Mouse (Mus musculus) lung, adult 2 months (tissue): ENCODE measurements at regions not wholly inside any gene's neighbourhood (a gene's known extent, or its start where the extent isn't known, plus 50 kb on each side); places are given as distances from the start of the nearest gene placed in this dataset.

Experiments used
- DNase-seq: peaks from one replicate; pipeline ENCODE4 v3.0.0; 2022
- H3K4me1 ChIP-seq: fragments of 200-500 bp; 2 replicates; pipeline ENCODE4 v1.6.1; 2011; ENCODE audit warnings: low read length; ENCODE audit not compliant: control insufficient read depth, insufficient read depth
- H3K4me3 ChIP-seq: fragments of 200-500 bp; replicated peaks from 2 replicates; pipeline ENCODE3; 2011; ENCODE audit warnings: low read depth, mild to moderate bottlenecking, control low read depth, low read length; ENCODE audit errors: extremely low read depth
- CTCF ChIP-seq: fragments of 200-500 bp; IDR thresholded peaks from 2 replicates; pipeline ENCODE4 v1.5.1; 2011; ENCODE audit warnings: mild to moderate bottlenecking, low read length, control low read depth; ENCODE audit not compliant: insufficient read depth
- POLR2A ChIP-seq: fragments of 200-500 bp; IDR thresholded peaks from 2 replicates; pipeline ENCODE4 v1.6.1; 2011; ENCODE audit warnings: low read depth, mild to moderate bottlenecking, control low read depth, low read length, borderline replicate concordance; ENCODE audit errors: extremely low read depth
- WGBS: fragments of 180-500 bp; shearing (Covaris S2); methylation state at CpG from one replicate; pipeline ENCODE4 v1.1.7; 2018; 5-methylcytosine and 5-hydroxymethylcytosine counted together

DNA sequence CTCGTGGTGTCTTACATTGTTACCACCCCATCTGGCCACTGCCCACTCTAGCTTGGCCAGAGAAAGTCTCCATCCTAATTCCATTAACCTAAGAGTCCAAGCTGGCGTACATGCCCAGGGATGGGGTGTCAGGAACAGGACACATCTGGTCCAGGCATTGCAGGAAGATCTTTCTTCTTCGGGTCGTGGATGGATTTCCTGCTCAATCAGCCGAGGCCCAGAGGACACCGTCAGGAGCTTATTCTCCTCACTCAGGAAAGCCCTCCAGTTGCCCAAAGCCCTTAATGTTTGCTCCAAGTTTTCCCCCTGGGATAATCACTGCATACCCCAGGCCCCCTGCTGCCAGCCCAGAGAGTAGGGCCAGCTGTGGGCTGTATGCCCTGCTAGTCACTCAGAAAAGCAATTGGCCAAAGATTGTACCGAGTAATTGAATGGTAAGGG lies 172.2 kb upstream of the Zfp703 start:
- peaks cover 2% of the 10 kb centered on the region; the same call in 1 of the 2 replicates for H3K4me1 ChIP-seq
- no peak for TF ChIP-seq POLR2A
- no peak for TF ChIP-seq CTCF
- WGBS: 37% methylated on average over 7 of the region's 7 CpGs
- DNase-seq: no peak
- H3K4me3 ChIP-seq: no peak overlapping the region

DNA sequence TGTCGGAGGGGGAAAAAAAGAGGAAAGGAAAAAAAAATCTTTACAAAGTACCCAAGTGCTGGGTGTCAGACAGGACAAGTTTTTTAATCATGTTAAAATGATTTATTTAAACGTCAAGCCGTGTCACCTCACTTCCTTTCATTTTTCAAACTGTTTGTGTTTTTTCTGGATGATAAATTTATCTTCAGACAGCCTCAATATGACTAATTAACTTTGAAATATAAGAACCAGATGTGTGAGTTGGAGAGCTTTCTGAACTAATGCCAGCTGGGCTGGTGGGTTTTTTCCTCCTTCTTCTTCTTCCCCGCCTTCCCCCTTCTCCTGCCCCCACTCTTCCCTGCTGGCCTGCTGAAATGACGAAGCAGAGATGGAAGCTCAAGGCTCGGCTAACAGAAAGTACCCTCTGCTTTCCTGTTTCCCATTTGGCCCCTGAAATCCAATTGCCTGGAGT lies 171.7 kb upstream of the Zfp703 start:
- no peak for DNase-seq
- no peak overlapping the region for H3K4me3 ChIP-seq
- 25% methylated on average over 6 of the region's 6 CpGs for WGBS
- H3K4me1 ChIP-seq: peaks cover 2% of the 10 kb centered on the region; the same call in 1 of the 2 replicates
- no peak for TF ChIP-seq POLR2A
- no peak for TF ChIP-seq CTCF

DNA sequence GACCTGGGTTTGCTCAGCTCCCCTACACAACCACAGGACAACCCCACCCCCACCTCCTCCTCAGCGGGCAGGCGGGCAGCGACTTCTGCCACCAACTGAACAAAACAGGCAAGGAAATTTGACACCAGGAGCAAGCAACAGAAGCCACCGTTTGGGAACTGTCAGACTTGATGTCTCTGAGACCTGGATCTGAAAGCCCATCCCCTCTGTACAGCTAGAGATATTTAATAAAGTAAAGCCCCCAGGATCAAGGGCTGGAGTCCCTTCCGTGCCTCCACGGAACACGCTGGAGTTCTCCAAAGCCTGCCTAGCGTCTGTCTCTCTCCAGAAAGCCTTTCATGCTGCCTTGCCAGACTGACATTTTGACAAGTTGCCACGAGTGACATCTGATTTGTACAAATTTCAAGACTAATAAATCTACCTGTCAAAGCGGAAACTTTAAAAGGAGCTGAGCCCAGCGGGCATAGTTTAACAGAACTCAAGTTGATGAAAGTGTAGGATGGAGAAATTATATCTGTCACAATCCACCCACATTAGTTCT lies 168.9 kb upstream of the Zfp703 start:
- peaks cover 2% of the 10 kb centered on the region; the same call in 1 of the 2 replicates for H3K4me1 ChIP-seq

GRCm38 (mm10) chr8:26808771-26809170 lies 168.4 kb upstream of the Zfp703 start:
- WGBS: 31% methylated on average over 3 of the region's 3 CpGs
- Histone ChIP-seq H3K4me1 (peaks cover 2% of the 10 kb centered on the region; the same call in 1 of the 2 replicates), H3K4me3 (no peak overlapping the region)
- TF ChIP-seq CTCF (no peak), POLR2A (no peak)
- DNase-seq: no peak

More for the DNA sequence above, 168.9 kb upstream of the Zfp703 start:
- DNase-seq: no peak
- no peak overlapping the region for H3K4me3 ChIP-seq
- WGBS: 46% methylated on average over 11 of the region's 11 CpGs
- no peak for TF ChIP-seq CTCF
- no peak for TF ChIP-seq POLR2A

GRCm38 (mm10) chr8:26809943-26810342 lies 167.2 kb upstream of the Zfp703 start:
- H3K4me3 ChIP-seq: no peak overlapping the region
- WGBS: 87% methylated on average over 7 of the region's 7 CpGs
- TF ChIP-seq CTCF: no peak
- TF ChIP-seq POLR2A: no peak
- peaks cover 2% of the 10 kb centered on the region; the same call in 1 of the 2 replicates for H3K4me1 ChIP-seq
- no peak for DNase-seq

- Histone ChIP-seq H3K4me1 (no peaks in the 10 kb centered on the region), H3K4me3 (no peak overlapping the region)
- 59% methylated on average over 12 of the region's 12 CpGs for WGBS
- no peak for DNase-seq
- TF ChIP-seq POLR2A (no peak), CTCF (no peak)
Observed at GRCm38 (mm10) chr8:26811533-26812236, 165.4 kb upstream of the Zfp703 start.

DNA sequence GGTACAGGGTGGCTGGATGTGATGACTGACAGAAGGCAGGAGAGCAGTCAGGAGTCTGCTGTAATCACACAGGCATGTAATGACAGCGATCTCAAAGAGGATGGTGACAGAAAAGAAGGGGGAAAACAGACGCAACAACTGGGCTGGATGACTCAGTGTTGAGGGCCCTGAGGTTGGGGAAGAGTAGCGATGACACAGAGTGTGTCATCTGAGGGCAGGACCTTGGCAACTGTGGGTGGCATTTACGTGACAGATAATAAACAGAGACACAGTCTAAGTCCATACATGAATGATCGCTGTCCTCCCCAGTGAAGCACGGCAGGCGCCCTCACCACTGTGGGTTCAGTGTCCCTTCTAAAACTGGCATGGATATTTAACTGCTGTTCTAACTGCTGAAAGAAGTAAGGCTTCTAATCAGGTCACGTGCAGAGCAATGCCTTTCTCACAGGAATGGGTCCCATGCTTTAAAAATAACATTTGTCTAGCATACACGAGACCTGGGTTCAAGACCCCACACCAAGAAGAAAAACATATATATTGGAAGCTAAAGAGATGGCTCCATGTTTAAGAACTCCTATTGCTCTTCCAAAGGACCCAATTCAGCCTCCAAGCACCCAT lies 163.8 kb upstream of the Zfp703 start:
- no peak overlapping the region for H3K4me3 ChIP-seq
- TF ChIP-seq POLR2A (no peak), CTCF (no peak)
- 63% methylated on average over 9 of the region's 9 CpGs for WGBS
- H3K4me1 ChIP-seq: no peaks in the 10 kb centered on the region
- DNase-seq: no peak

DNA sequence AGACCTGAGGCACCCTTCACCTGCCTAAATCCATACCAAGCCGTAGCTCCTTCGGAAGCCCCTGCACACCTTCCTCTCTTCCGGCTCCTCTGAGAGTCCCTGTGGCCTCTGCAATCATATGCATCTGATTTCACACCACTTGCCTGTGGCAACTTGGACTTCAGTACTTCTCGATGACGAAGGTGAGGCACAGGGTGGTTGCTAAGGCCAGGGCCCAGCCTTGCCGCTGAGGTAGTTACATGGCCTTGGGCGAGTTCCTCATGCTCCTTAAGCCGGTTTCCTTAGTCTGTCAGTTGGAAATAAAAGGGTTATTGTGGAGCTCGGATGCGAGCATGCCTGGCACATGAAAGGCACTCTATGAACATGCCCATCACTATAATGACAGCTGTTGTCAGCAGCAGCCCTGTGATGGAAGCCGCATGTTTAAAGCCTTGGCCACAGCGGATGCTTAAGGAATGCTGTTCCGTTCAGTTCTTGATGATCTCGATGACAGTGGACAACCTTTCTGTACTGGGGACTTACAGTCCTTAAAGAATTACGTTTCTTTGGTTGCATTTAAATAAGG lies 162.0 kb upstream of the Zfp703 start:
- WGBS: 82% methylated on average over 15 of the region's 15 CpGs
- no peaks in the 10 kb centered on the region for H3K4me1 ChIP-seq
- no peak for DNase-seq
- no peak for TF ChIP-seq POLR2A
- no peak for TF ChIP-seq CTCF
- no peak overlapping the region for H3K4me3 ChIP-seq

GRCm38 (mm10) chr8:26816977-26817376 lies 160.1 kb upstream of the Zfp703 start:
- TF ChIP-seq CTCF (no peak), POLR2A (no peak)
- DNase-seq: no peak
- WGBS: 74% methylated on average over 7 of the region's 7 CpGs
- Histone ChIP-seq H3K4me3 (no peak overlapping the region), H3K4me1 (no peaks in the 10 kb centered on the region)

GRCm38 (mm10) chr8:26824189-26824941 lies 152.8 kb upstream of the Zfp703 start:
- no peak for DNase-seq
- no peak overlapping the region for H3K4me3 ChIP-seq
- 81% methylated on average over 8 of the region's 8 CpGs for WGBS
- TF ChIP-seq POLR2A (no peak), CTCF (no peak)
- peaks cover 3% of the 10 kb centered on the region; the same call in 1 of the 2 replicates for H3K4me1 ChIP-seq
